Mouse (Mus musculus) CH12.LX (cell line): ENCODE data around the gene Pdzrn4. TPM values are rescaled to one million over a fixed set of nuclear protein-coding genes. Genes with fewer than 3 reads are reported as not detected.

Experiments
- DNase-seq: peaks from one replicate; pipeline ENCODE4 v3.0.0-alpha.2; 2013; ENCODE audit errors: extremely low read depth
- H3K27ac ChIP-seq: 2 replicates; pipeline ENCODE4 v1.5.1; 2012; ENCODE audit warnings: low read depth, mild to moderate bottlenecking, control low read depth, moderate library complexity; ENCODE audit not compliant: insufficient read depth
- H3K27me3 ChIP-seq: replicated peaks from 2 replicates; pipeline ENCODE3; 2012; ENCODE audit warnings: inconsistent platforms
- H3K36me3 ChIP-seq, 2 experiments: replicated peaks in 1 of 2; 2 replicates each; pipeline versions ENCODE3 to v1.6.1; 2012; ENCODE audit warnings: inconsistent platforms in 1 of 2, low read length in 1 of 2, mild to moderate bottlenecking in 1 of 2, mixed read lengths in 1 of 2, moderate library complexity in 1 of 2; ENCODE audit not compliant: control insufficient read depth in 1 of 2, insufficient read depth in 1 of 2
- H3K4me1 ChIP-seq, 2 experiments: 2 replicates each; pipeline ENCODE4 v1.6.1; 2012; ENCODE audit warnings: inconsistent platforms in 1 of 2, moderate library complexity in 1 of 2; ENCODE audit not compliant: insufficient read depth in 2 of 2, control insufficient read depth in 1 of 2
- H3K4me2 ChIP-seq: 2 replicates; pipeline ENCODE4 v1.6.1; 2012; ENCODE audit warnings: low read depth, mild to moderate bottlenecking, control low read depth; ENCODE audit not compliant: poor library complexity, insufficient read depth, severe bottlenecking
- H3K4me3 ChIP-seq, 3 experiments: fragments of 150-350 bp in 1 of 3; sonication (generic) in 1 of 3; replicated peaks in 1 of 3; 2 replicates each; pipeline versions ENCODE3 to v1.5.1; 2011 to 2012; ENCODE audit warnings: low read depth in 2 of 3, low read length in 2 of 3, mild to moderate bottlenecking in 2 of 3, moderate library complexity in 2 of 3, control low read depth in 1 of 3, improper control_type of control experiment in 1 of 3, inconsistent platforms in 1 of 3, mixed read lengths in 1 of 3; ENCODE audit not compliant: poor library complexity in 1 of 3
- H3K79me2 ChIP-seq: replicated peaks from 2 replicates; pipeline ENCODE4 v1.6.1; 2012; ENCODE audit warnings: mild to moderate bottlenecking, moderate library complexity; ENCODE audit not compliant: control insufficient read depth, poor library complexity, insufficient read depth, severe bottlenecking; ENCODE audit errors: extremely low read depth
- H3K9ac ChIP-seq: 2 replicates; pipeline ENCODE4 v1.6.1; 2012; ENCODE audit warnings: low read depth, mild to moderate bottlenecking, control low read depth, moderate library complexity; ENCODE audit not compliant: insufficient read depth
- H3K9me3 ChIP-seq: replicated peaks from 2 replicates; pipeline ENCODE3; 2012; ENCODE audit warnings: low read length, inconsistent platforms, mixed read lengths
- CHD1 ChIP-seq: IDR thresholded peaks from 2 replicates; pipeline ENCODE4 v1.6.1; 2012; ENCODE audit warnings: low read depth, low read length, improper control_type of control experiment, inconsistent platforms
- CTCF ChIP-seq, 2 experiments: IDR thresholded peaks in 1 of 2; conservative IDR thresholded peaks in 1 of 2; 2 replicates each; pipeline ENCODE4 v1.5.1; 2011 to 2012; ENCODE audit warnings: low read depth in 2 of 2, low read length in 2 of 2, improper control_type of control experiment in 1 of 2, inconsistent platforms in 1 of 2, mild to moderate bottlenecking in 1 of 2, moderate library complexity in 1 of 2
- E2F4 ChIP-seq: IDR thresholded peaks from 2 replicates; pipeline ENCODE4 v1.6.1; 2011; ENCODE audit warnings: low read depth, low read length, improper control_type of control experiment; ENCODE audit not compliant: insufficient replicate concordance
- ELF1 ChIP-seq: IDR thresholded peaks from 2 replicates; pipeline ENCODE4 v1.6.1; 2014; ENCODE audit warnings: low read depth, mild to moderate bottlenecking, inconsistent platforms, low read length, improper control_type of control experiment
- GABPA ChIP-seq: IDR thresholded peaks from 2 replicates; pipeline ENCODE4 v1.6.1; 2012; ENCODE audit warnings: low read depth, low read length, improper control_type of control experiment, inconsistent platforms; ENCODE audit not compliant: insufficient replicate concordance
- HCFC1 ChIP-seq: IDR thresholded peaks from 2 replicates; pipeline ENCODE4 v1.6.1; 2012; ENCODE audit warnings: low read depth, mild to moderate bottlenecking, inconsistent platforms, low read length, improper control_type of control experiment
- JUN ChIP-seq: IDR thresholded peaks from 2 replicates; pipeline ENCODE4 v1.6.1; 2011; ENCODE audit warnings: low read depth, mild to moderate bottlenecking, low read length, improper control_type of control experiment, moderate library complexity; ENCODE audit not compliant: insufficient read depth
- JUND ChIP-seq: conservative IDR thresholded peaks from 2 replicates; pipeline ENCODE4 v1.6.1; 2011; ENCODE audit warnings: low read depth, low read length, improper control_type of control experiment
- MAFK ChIP-seq: IDR thresholded peaks from 2 replicates; pipeline ENCODE4 v1.6.1; 2011; ENCODE audit warnings: low read length, improper control_type of control experiment; ENCODE audit not compliant: insufficient replicate concordance
- MAX ChIP-seq: IDR thresholded peaks from 2 replicates; pipeline ENCODE4 v1.6.1; 2011; ENCODE audit warnings: low read length, improper control_type of control experiment
- MXI1 ChIP-seq: IDR thresholded peaks from 2 replicates; pipeline ENCODE4 v1.6.1; 2011; ENCODE audit warnings: mild to moderate bottlenecking, low read depth, low read length, improper control_type of control experiment
- MYC ChIP-seq: IDR thresholded peaks from 2 replicates; pipeline ENCODE4 v1.6.1; 2011; ENCODE audit warnings: low read depth, mild to moderate bottlenecking, improper control_type of control experiment, low read length
- NRF1 ChIP-seq: IDR thresholded peaks from 2 replicates; pipeline ENCODE4 v1.6.1; 2014; ENCODE audit warnings: low read depth, mild to moderate bottlenecking, inconsistent platforms, low read length, improper control_type of control experiment, moderate library complexity
- POLR2A ChIP-seq: IDR thresholded peaks from 2 replicates; pipeline ENCODE4 v1.6.1; 2011; ENCODE audit warnings: low read depth, mild to moderate bottlenecking, improper control_type of control experiment, low read length
- POLR2AphosphoS2 ChIP-seq: IDR thresholded peaks from 2 replicates; pipeline ENCODE4 v1.6.1; 2011; ENCODE audit warnings: low read depth, low read length, improper control_type of control experiment
- RAD21 ChIP-seq: IDR thresholded peaks from 2 replicates; pipeline ENCODE4 v1.6.1; 2011; ENCODE audit warnings: low read depth, mild to moderate bottlenecking, low read length, improper control_type of control experiment, moderate library complexity
- SMC3 ChIP-seq: IDR thresholded peaks from 2 replicates; pipeline ENCODE4 v1.6.1; 2011; ENCODE audit warnings: low read depth, low read length, improper control_type of control experiment
- TCF12 ChIP-seq: IDR thresholded peaks from 2 replicates; pipeline ENCODE4 v1.6.1; 2014; ENCODE audit warnings: low read depth, mild to moderate bottlenecking, inconsistent platforms, low read length, improper control_type of control experiment
- UBTF ChIP-seq: IDR thresholded peaks from 2 replicates; pipeline ENCODE4 v1.6.1; 2012; ENCODE audit warnings: low read depth, mild to moderate bottlenecking, inconsistent platforms, low read length, improper control_type of control experiment, moderate library complexity
- USF1 ChIP-seq: IDR thresholded peaks from 2 replicates; pipeline ENCODE4 v1.6.1; 2014; ENCODE audit warnings: low read depth, mild to moderate bottlenecking, inconsistent platforms, low read length, improper control_type of control experiment
- USF2 ChIP-seq: conservative IDR thresholded peaks from 2 replicates; pipeline ENCODE4 v1.6.1; 2011; ENCODE audit warnings: low read depth, low read length, improper control_type of control experiment
- ZC3H11A ChIP-seq: IDR thresholded peaks from 2 replicates; pipeline ENCODE4 v1.6.1; 2012; ENCODE audit warnings: low read depth, mild to moderate bottlenecking, inconsistent platforms, low read length, improper control_type of control experiment
- ZKSCAN1 ChIP-seq: IDR thresholded peaks from 2 replicates; pipeline ENCODE4 v1.6.1; 2012; ENCODE audit warnings: low read depth, inconsistent platforms, low read length, improper control_type of control experiment, borderline replicate concordance
- ZNF384 ChIP-seq: IDR thresholded peaks from 2 replicates; pipeline ENCODE4 v1.6.1; 2012; ENCODE audit warnings: low read depth, low read length, improper control_type of control experiment, inconsistent platforms
- dilution Hi-C: fragments of 300-500 bp; cut with MboI; formaldehyde crosslinking; loops from 2 replicates; pipeline ENCODE4 v1.14.3; 2020; ENCODE audit warnings: low sequenced_read_pairs; ENCODE audit not compliant: extremely low pct_unique_long_range_greater_than_20kb, extremely low pct_ligation_motif_present
- in situ Hi-C: fragments of 300-500 bp; cut with MboI; formaldehyde crosslinking; loops from 3 replicates; pipeline ENCODE4 v1.14.3; 2019; ENCODE audit warnings: low sequenced_read_pairs, low pct_ligation_motif_present, low pct_unique_long_range_greater_than_20kb, mixed read lengths
- polyA plus RNA-seq: library from polyadenylated mRNA; unstranded; fragments of >175 nt; gene quantifications from 2 replicates; pipeline ENCODE4 v1.2.1, GENCODE M21; 2012; ENCODE audit warnings: low read depth; ENCODE audit not compliant: insufficient read length
- total RNA-seq, 2 experiments: library from RNA; depleted of rRNA; stranded (reverse); fragments of 300-350 nt in 1 of 2; fragments of >200 nt in 1 of 2; gene quantifications; 2 replicates each; pipeline ENCODE4 v1.2.3; 2012 to 2014

Pdzrn4 gene
- total and polyA plus RNA-seq, 3 experiments, result not detected

GRCm38 (mm10) chr15:92613228-92613627 is 216.5 kb downstream of the Pdzrn4 start:
- no peak for DNase-seq
- Histone ChIP-seq H3K4me2 (no peak overlapping the region), H3K4me3 (no peak overlapping the region), H3K27ac (no peak overlapping the region), H3K4me1 (no peaks in the 10 kb centered on the region), H3K36me3 (no peaks in the 10 kb centered on the region), H3K79me2 (no peaks in the 10 kb centered on the region), H3K27me3 (no peaks in the 10 kb centered on the region), H3K9ac (no peak overlapping the region), H3K9me3 (peaks cover 39% of the 10 kb centered on the region)
- dilution Hi-C loops, result no loop called here
- TF ChIP-seq HCFC1 (no peak), SMC3 (no peak), ZC3H11A (no peak), JUND (no peak), CHD1 (no peak), RAD21 (no peak), ZKSCAN1 (no peak), MAX (no peak), POLR2A (no peak), ZNF384 (no peak), MAFK (no peak), ELF1 (no peak), MYC (no peak), USF2 (no peak), POLR2AphosphoS2 (no peak), UBTF (no peak)
- in situ Hi-C loops, result no loop called here

GRCm38 (mm10) chr15:92621731-92622234 is 225.1 kb downstream of the Pdzrn4 start:
- TF ChIP-seq TCF12 (no peak), USF1 (no peak), CTCF (conservative IDR thresholded peaks at IDR 0.05 in 1 of 2, IDR thresholded peaks at IDR 0.05 in 1 of 2; ENCODE audit: low read depth in 2 of 2, low read length in 2 of 2) (no peak), JUN (no peak), NRF1 (no peak), SMC3 (no peak), GABPA (no peak), MXI1 (no peak), E2F4 (no peak)
- Histone ChIP-seq H3K27ac (no peak overlapping the region), H3K9ac (no peak overlapping the region), H3K4me2 (no peak overlapping the region), H3K27me3 (no peaks in the 10 kb centered on the region), H3K4me1 (no peaks in the 10 kb centered on the region), H3K79me2 (no peaks in the 10 kb centered on the region), H3K36me3 (no peaks in the 10 kb centered on the region), H3K9me3 (peaks cover 62% of the 10 kb centered on the region), H3K4me3 (no peak overlapping the region)
- dilution Hi-C loops (no loop called here), in situ Hi-C loops (no loop called here)
- DNase-seq, result no peak
